Mouse (Mus musculus) ES-Bruce4 (cell line): ENCODE measurements at regions not wholly inside any gene's neighbourhood (a gene's known extent, or its start where the extent isn't known, plus 50 kb on each side); places are given as distances from the start of the nearest gene placed in this dataset.

ENCODE experiments used
- H3K27ac ChIP-seq: 2 replicates; pipeline ENCODE4 v1.5.1; 2012; ENCODE audit warnings: low read length, inconsistent platforms; ENCODE audit not compliant: insufficient read depth
- H3K27me3 ChIP-seq: 2 replicates; pipeline ENCODE4 v1.6.1; 2012; ENCODE audit warnings: mild to moderate bottlenecking, low read length, inconsistent platforms; ENCODE audit not compliant: control insufficient read depth, poor library complexity, insufficient read depth, severe bottlenecking
- H3K36me3 ChIP-seq: 2 replicates; pipeline ENCODE4 v1.6.1; 2012; ENCODE audit warnings: inconsistent platforms, mild to moderate bottlenecking, low read length, moderate library complexity; ENCODE audit not compliant: control insufficient read depth, poor library complexity, insufficient read depth, severe bottlenecking
- H3K4me1 ChIP-seq: one replicate; pipeline ENCODE4 v1.8.1; 2011; ENCODE audit warnings: low read length; ENCODE audit not compliant: control insufficient read depth, insufficient read depth
- H3K4me3 ChIP-seq: 2 replicates; pipeline ENCODE4 v1.5.1; 2011; ENCODE audit warnings: low read depth, mild to moderate bottlenecking, low read length
- H3K9ac ChIP-seq: 2 replicates; pipeline ENCODE4 v1.6.1; 2012; ENCODE audit warnings: low read depth, mild to moderate bottlenecking, inconsistent platforms; ENCODE audit not compliant: poor library complexity, severe bottlenecking
- H3K9me3 ChIP-seq: replicated peaks from 2 replicates; pipeline ENCODE4 v1.6.1; 2012; ENCODE audit warnings: mild to moderate bottlenecking, low read length, inconsistent platforms; ENCODE audit not compliant: control insufficient read depth, poor library complexity, insufficient read depth, severe bottlenecking
- CTCF ChIP-seq: IDR thresholded peaks from one replicate; pipeline ENCODE4 v1.8.1; 2011; ENCODE audit warnings: low read depth, low read length
- EP300 ChIP-seq: IDR thresholded peaks from 2 replicates; pipeline ENCODE4 v1.6.1; 2011; ENCODE audit warnings: low read depth, low read length; ENCODE audit not compliant: insufficient read depth
- POLR2A ChIP-seq: IDR thresholded peaks from one replicate; pipeline ENCODE4 v1.8.1; 2011; ENCODE audit warnings: low read length; ENCODE audit not compliant: insufficient read depth

DNA sequence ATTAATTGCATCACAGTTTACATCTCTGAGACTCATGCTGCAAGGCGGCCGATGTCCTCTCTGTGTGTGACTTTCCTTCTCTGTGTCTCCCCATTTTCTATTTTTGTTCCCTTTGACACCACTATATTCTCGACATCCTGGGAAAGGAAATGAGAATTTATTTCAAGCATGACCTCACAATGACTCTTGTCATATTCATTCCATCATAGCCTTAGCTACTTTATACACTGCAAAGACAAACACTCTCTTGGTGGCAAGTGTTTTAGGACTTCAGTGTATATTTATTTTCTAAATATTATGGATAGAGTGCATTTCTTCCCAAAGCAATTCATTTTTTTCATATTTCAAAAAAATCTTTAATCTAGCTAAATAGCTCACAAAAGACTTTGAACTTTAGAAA is 298.5 kb downstream of the Ipmk start:
- H3K36me3 ChIP-seq, result no peaks in the 10 kb centered on the region
- H3K9ac ChIP-seq, result no peak overlapping the region
- no peak overlapping the region for H3K27ac ChIP-seq
- TF ChIP-seq CTCF, result no peak
- no peak for TF ChIP-seq EP300
- TF ChIP-seq POLR2A, result no peak
- no peaks in the 10 kb centered on the region for H3K9me3 ChIP-seq
- no peaks in the 10 kb centered on the region for H3K4me1 ChIP-seq
- H3K4me3 ChIP-seq, result no peak overlapping the region
- no peaks in the 10 kb centered on the region for H3K27me3 ChIP-seq

DNA sequence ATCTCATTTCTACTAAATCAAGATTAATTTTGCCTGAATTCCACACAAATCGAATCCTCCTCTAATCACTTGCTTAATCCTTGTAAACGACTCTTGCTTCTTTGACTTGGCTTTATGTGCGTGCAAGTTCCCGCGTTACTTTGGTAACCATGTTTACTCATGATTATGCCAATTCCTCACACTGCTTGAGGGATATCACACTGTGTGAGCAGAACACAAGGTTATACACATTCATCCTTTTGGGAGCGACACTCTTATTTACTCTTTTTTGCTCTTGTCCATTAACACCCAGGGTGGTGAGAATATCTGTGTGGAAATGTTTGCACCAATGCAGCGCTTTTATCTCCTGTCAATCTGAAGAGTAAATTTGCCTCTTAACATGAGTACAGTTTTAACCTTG is 310.0 kb downstream of the Ipmk start:
- H3K36me3 ChIP-seq, result no peaks in the 10 kb centered on the region
- no peak overlapping the region for H3K4me3 ChIP-seq
- TF ChIP-seq EP300 (no peak), POLR2A (no peak), CTCF (no peak)
- H3K9ac ChIP-seq, result no peak overlapping the region
- no peaks in the 10 kb centered on the region for H3K9me3 ChIP-seq
- no peaks in the 10 kb centered on the region for H3K27me3 ChIP-seq
- H3K27ac ChIP-seq, result no peak overlapping the region
- no peaks in the 10 kb centered on the region for H3K4me1 ChIP-seq

DNA sequence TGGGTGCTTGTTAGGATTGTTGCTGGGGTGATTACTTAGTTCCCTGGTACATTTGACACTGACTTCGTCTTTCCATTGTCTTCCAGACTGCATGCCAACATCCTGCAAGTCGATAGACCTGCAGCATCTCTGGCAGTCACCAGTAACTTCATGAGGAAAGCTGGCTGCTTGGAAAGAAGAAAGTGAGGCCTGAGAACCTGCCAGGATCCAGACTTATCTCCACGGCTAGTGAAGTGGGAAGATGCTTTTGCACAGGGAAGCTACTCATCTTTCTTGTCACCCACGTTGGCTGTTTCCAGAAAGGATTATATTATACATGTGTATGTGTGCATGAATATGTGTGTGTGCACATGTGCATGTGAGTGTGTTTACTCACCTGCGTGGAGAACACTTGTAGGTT is 316.0 kb downstream of the Ipmk start:
- no peaks in the 10 kb centered on the region for H3K27me3 ChIP-seq
- TF ChIP-seq EP300 (no peak), CTCF (no peak), POLR2A (no peak)
- no peak overlapping the region for H3K27ac ChIP-seq
- no peaks in the 10 kb centered on the region for H3K9me3 ChIP-seq
- no peaks in the 10 kb centered on the region for H3K4me1 ChIP-seq
- no peak overlapping the region for H3K4me3 ChIP-seq
- H3K9ac ChIP-seq, result no peak overlapping the region
- H3K36me3 ChIP-seq, result no peaks in the 10 kb centered on the region

DNA sequence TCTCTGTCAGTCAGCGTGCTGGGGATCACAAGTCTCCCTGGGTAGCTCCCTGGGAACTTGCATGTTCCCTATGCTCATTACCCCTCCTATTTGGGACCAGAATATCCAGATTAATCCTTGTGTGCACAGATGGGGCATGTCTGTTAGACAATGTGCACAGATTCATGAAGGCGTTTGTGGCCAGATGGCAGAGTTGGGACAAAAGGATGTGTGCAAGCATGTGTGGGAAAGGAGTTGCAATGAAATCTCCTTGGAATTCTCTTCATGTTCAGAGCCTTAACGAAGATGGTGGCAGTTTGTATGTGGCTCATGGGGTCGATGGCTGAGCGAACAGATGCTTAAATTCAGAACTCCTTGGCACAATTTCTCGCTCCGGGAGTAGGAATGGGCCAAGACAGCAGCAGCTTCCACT is 319.6 kb downstream of the Ipmk start:
- TF ChIP-seq CTCF (no peak), POLR2A (no peak), EP300 (no peak)
- Histone ChIP-seq H3K9ac (no peak overlapping the region), H3K36me3 (no peaks in the 10 kb centered on the region), H3K27ac (no peak overlapping the region), H3K4me3 (no peak overlapping the region), H3K9me3 (no peaks in the 10 kb centered on the region), H3K4me1 (no peaks in the 10 kb centered on the region), H3K27me3 (no peaks in the 10 kb centered on the region)

DNA sequence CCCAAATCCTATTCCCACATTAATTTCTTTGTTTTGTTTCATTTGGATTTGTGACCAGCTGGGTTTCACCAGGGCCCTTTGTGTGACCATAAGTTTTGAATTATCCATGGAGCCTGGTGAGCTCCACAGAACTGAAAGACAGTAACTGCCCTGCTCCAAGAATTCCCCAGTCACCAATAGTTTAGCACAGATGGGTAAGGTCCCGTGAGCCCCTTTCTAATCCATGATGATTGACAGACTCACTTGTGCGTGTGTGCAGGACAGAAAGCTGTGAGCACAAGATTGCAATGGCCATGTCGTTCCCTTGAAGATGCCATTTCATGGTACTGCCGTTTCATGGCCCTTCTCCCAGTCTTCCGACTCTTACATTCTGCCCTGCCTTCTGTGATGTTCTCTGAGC is 331.7 kb downstream of the Ipmk start:
- Histone ChIP-seq H3K4me3 (no peak overlapping the region), H3K36me3 (no peaks in the 10 kb centered on the region), H3K27me3 (no peaks in the 10 kb centered on the region), H3K27ac (no peak overlapping the region), H3K9me3 (no peaks in the 10 kb centered on the region; the same call in 1 of the 2 replicates), H3K4me1 (no peaks in the 10 kb centered on the region), H3K9ac (no peak overlapping the region)
- TF ChIP-seq EP300 (no peak), POLR2A (no peak), CTCF (no peak)

DNA sequence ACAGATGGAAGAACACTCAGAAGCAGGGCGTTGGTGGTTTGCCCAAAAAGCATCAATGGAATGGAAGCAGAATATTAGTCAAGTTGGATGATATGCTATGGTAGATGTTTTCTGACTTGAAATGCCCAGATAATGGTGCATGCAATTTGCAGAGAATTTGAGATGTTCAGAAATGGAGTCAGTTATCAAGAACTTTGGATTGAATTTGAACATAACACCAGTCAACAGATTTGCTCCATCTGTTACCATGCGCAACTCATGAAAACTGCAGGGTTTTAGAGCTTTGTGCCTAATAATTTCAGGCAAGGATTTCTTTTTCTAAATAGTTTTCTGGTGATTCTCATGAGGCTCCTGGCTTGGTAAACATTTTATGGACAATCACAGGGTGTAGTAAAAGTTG is 365.9 kb downstream of the Ipmk start:
- no peak overlapping the region for H3K27ac ChIP-seq
- H3K4me3 ChIP-seq, result no peak overlapping the region
- no peak overlapping the region for H3K9ac ChIP-seq
- no peaks in the 10 kb centered on the region for H3K4me1 ChIP-seq
- no peaks in the 10 kb centered on the region; the same call in 1 of the 2 replicates for H3K9me3 ChIP-seq
- H3K27me3 ChIP-seq, result no peaks in the 10 kb centered on the region
- no peak for TF ChIP-seq CTCF
- no peak for TF ChIP-seq EP300
- no peak for TF ChIP-seq POLR2A
- H3K36me3 ChIP-seq, result no peaks in the 10 kb centered on the region
